Comparison of ENCODE assay signal across 34 mouse cellular contexts in genomic region chr13:109518194-109518593, GRCm38 (mm10).
"Had no signal": no experiment of that assay in that cellular context is flagged by ENCODE, and none has a peak within 500 bp of the region (broad histone marks: within the 10 kb centered on the region; RNA-seq: fewer than 3 reads in every experiment).

No protein-coding gene starts in this region.

- H3K27ac ChIP-seq: heart, embryonic 10.5 days; heart, embryonic 13.5 days; heart, embryonic 15.5 days; hindbrain, embryonic 10.5 days; hindbrain, embryonic 12.5 days; hindbrain, embryonic 13.5 days; hindbrain, embryonic 14.5 days; hindbrain, embryonic 15.5 days; hindbrain, postnatal 0 days; intestine, embryonic 15.5 days; kidney, embryonic 15.5 days; kidney, postnatal 0 days; layer of hippocampus, adult 2 months had no signal

- H3K4me1 ChIP-seq: heart, embryonic 10.5 days; heart, embryonic 12.5 days; heart, embryonic 13.5 days; heart, embryonic 15.5 days; hindbrain, embryonic 12.5 days; hindbrain, embryonic 13.5 days; hindbrain, embryonic 15.5 days; intestine, embryonic 15.5 days; kidney, embryonic 15.5 days had no signal

- H3K27me3 ChIP-seq: heart, embryonic 12.5 days; heart, embryonic 13.5 days; heart, embryonic 15.5 days; hindbrain, embryonic 12.5 days; hindbrain, embryonic 13.5 days; hindbrain, embryonic 15.5 days; intestine, embryonic 15.5 days; kidney, embryonic 15.5 days had no signal

- H3K36me3 ChIP-seq: heart, embryonic 10.5 days; heart, embryonic 12.5 days; heart, embryonic 13.5 days; heart, embryonic 15.5 days; hindbrain, embryonic 10.5 days; hindbrain, embryonic 12.5 days; hindbrain, embryonic 13.5 days; hindbrain, embryonic 15.5 days; intestine, embryonic 15.5 days; kidney, embryonic 15.5 days had no signal

- H3K4me2 ChIP-seq: heart, embryonic 11.5 days; heart, embryonic 12.5 days; heart, embryonic 13.5 days; heart, embryonic 15.5 days; hindbrain, embryonic 12.5 days; hindbrain, embryonic 13.5 days; hindbrain, embryonic 14.5 days; hindbrain, embryonic 15.5 days; intestine, embryonic 15.5 days; kidney, embryonic 15.5 days had no signal

- H3K9ac ChIP-seq: heart, embryonic 12.5 days; heart, embryonic 13.5 days; heart, embryonic 15.5 days; hindbrain, embryonic 12.5 days; hindbrain, embryonic 13.5 days; hindbrain, embryonic 14.5 days; hindbrain, embryonic 15.5 days; intestine, embryonic 15.5 days; kidney, embryonic 15.5 days had no signal

- H3K9me3 ChIP-seq: heart, embryonic 10.5 days; heart, embryonic 12.5 days; heart, embryonic 13.5 days; heart, embryonic 15.5 days; hindbrain, embryonic 10.5 days; hindbrain, embryonic 12.5 days; hindbrain, embryonic 13.5 days; hindbrain, embryonic 15.5 days; intestine, embryonic 15.5 days; kidney, embryonic 15.5 days had no signal

- ATAC-seq: hindbrain, postnatal 0 days; inflammation-experienced regulatory T-cells, adult 6 months; intestine, embryonic 15.5 days; intestine, embryonic 16.5 days; intestine, postnatal 0 days had no signal

- H3K4me3 ChIP-seq: heart, embryonic 10.5 days; heart, embryonic 12.5 days; heart, embryonic 13.5 days; heart, embryonic 15.5 days; hindbrain, embryonic 10.5 days; hindbrain, embryonic 12.5 days; hindbrain, embryonic 13.5 days; hindbrain, embryonic 15.5 days; intestine, embryonic 15.5 days; kidney, embryonic 15.5 days; layer of hippocampus, adult 2 months had no signal

- DNase-seq: heart, postnatal 10 days; heart, postnatal 14 days; heart, postnatal 36 days; heart, postnatal 4 days; kidney, adult 11 months; kidney, adult 18-20 months; kidney, adult 2 months; kidney, adult 8-10 months; kidney, adult 9 months; kidney, postnatal 10 days; kidney, postnatal 14 days; kidney, postnatal 25 days; kidney, postnatal 36 days; kidney, postnatal 4 days; layer of hippocampus, adult 9-11 months; layer of hippocampus, postnatal 36 days had no signal
